Comparison of ENCODE assay signal across 13 mouse cellular contexts in genomic region chr7:137866880-137867279, GRCm38 (mm10).
"Had no signal": no experiment of that assay in that cellular context is flagged by ENCODE, and none has a peak within 500 bp of the region (broad histone marks: within the 10 kb centered on the region; RNA-seq: fewer than 3 reads in every experiment).

No protein-coding gene starts in this region.

- H3K27me3 ChIP-seq: limb, embryonic 12.5 days; liver, embryonic 13.5 days; lung, embryonic 15.5 days; megakaryocyte, embryonic 14.5 days; midbrain, embryonic 15.5 days had no signal

- DNase-seq: layer of hippocampus, postnatal 36 days; liver; liver, embryonic 13.5 days; liver, postnatal 0 days; lung, postnatal 14 days; right cerebral cortex, postnatal 14 days; thymus, postnatal 36 days had no signal

- H3K4me2 ChIP-seq: limb, embryonic 12.5 days; liver, embryonic 13.5 days; lung, embryonic 15.5 days; midbrain, embryonic 11.5 days; midbrain, embryonic 15.5 days had no signal

- H3K27ac ChIP-seq: limb, embryonic 12.5 days; liver, embryonic 13.5 days; lung, embryonic 15.5 days; macrophage; midbrain, embryonic 15.5 days had no signal

- H3K36me3 ChIP-seq: limb, embryonic 12.5 days; liver, embryonic 13.5 days; lung, embryonic 15.5 days; midbrain, embryonic 15.5 days had no signal

- H3K4me1 ChIP-seq: limb, embryonic 12.5 days; liver, embryonic 13.5 days; lung, embryonic 15.5 days; megakaryocyte, embryonic 14.5 days had no signal

- H3K9ac ChIP-seq: limb, embryonic 12.5 days; liver, embryonic 13.5 days; liver, postnatal 0 days; lung, embryonic 15.5 days; midbrain, embryonic 15.5 days had no signal

- H3K9me3 ChIP-seq: limb, embryonic 12.5 days; liver, embryonic 13.5 days; lung, embryonic 15.5 days; midbrain, embryonic 15.5 days had no signal

- ATAC-seq: liver, postnatal 0 days; midbrain, embryonic 15.5 days had no signal

- H3K4me3 ChIP-seq: limb, embryonic 12.5 days; liver, embryonic 13.5 days; lung, embryonic 15.5 days; megakaryocyte, embryonic 14.5 days; midbrain, embryonic 15.5 days had no signal
